Mouse (Mus musculus): ENCODE results near the gene Atp13a3.
A peak's percentile ranks its signal among the peaks of the same experiment; 100 is the strongest.

Gene Atp13a3

DNA sequence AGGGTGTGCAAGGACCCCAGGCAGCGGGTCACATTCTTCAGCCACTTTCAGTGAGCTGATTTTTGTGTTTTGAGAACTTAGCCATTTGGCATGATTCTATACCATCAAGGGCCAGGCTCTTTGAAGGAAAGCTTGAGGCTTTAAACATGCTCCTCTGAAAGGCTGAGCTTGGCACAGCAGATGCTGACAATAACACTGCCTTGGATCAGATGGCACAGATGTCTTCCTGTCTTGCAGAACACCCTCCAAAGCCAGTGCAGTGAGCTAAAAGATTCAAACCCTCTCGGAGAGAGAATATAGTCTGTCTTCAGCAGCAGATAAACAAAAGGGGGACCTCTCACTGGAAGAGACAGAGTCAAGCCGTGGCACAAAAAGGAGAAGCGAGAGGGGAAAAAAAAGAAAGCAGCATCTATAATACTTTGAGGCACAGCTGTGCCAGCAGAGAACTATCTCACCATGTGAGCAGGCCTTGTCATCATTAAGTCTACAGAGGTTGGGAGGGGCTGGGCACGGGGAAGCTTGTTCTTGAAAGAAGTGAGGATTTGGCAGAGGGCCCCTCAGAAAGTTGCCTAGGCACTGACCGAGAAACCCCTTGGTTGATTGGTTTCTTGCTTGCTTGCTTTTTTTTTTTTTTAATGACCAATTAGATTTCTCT is 133.7 kb downstream of the Atp13a3 start:
- DNase-seq, result no peak

DNA sequence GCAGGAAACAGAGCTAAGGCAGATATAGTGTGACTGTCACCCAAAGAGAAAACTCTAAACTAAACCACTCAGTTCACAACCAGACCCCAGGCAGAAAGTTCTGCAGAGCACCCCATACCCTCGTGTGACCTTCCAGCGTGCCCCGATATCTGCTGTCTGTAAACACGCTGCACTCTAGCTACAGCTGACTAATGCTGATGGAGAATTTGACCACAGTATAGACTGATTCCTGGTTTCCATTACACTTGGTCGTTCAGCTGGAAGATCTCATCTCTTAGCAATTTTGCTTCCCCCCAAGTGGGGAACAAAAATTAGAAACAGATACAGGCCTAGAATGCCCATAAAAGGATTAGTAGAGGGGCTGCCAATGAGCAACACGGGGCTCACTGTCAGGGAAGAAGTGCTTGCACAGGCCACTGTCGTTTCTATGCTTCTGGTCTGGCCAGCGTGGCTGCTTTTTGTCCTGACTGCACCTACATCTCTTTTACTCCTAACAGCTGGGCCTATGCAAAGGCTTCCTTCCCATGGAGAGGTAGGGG is 134.5 kb downstream of the Atp13a3 start:
- no peak for DNase-seq

DNA sequence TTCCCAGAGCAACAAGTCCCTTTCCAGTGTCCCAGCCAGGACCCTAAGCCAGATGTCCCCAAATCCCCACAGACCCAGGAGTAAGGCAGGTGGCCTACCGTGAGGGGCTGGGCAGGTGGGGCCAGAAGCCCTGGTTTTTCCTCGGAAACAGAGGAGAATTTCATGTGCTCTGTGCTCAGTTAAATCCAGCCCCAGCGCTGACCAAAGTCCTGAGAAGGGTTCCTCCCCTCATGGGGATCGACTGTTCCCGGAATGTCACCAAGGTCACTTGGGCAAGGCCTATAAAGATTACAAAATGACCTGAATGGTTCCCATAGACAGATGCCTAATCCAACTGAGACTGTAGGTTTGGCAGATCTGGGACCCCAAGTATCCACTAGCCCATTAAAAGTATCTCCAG is 138.4 kb downstream of the Atp13a3 start, which contains the start of gene Cpn2:
Gene Cpn2, minus strand, starts transcription at position 141 of the 400 bp plus-strand sequence.
- no peak for DNase-seq

DNA sequence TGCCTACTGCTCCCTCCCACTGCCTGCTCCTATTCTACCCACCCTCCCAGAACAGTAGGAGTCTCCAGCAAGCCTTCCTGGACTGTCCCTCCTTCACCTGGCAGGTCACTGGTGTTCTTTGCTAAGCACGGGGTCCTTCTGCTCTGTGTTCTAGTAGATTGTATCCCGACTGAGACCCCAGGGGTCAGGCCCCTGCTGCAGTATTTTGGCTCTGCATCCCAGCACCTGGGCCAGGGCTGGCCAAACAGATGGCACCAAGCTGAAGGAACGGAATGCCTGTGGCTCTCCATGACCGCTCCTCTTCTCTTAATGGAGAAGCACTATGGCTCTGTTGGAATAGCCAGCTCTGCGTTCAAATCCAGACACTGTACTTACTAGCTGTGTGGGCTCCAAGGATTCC is 139.2 kb downstream of the Atp13a3 start:
- no peak for DNase-seq

DNA sequence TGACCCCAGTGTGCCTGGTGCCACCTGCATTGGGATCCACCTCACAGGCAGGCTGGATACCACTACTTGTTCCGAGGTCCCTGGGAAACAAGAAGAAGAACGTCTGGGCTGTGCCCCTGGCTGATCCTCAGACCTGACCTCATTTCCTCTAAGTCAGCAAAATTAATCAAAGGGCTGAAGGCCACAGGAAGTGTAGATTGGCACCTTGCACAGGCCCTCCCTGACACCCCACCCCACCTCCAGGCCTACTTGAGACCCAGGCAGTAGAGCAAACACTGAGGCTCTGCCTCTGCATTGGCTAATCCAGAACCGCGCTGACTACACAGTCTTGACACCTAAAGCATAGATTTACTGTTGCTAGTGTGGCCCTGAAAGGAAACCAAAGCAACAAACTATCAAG is 140.2 kb downstream of the Atp13a3 start:
- no peak for DNase-seq

DNA sequence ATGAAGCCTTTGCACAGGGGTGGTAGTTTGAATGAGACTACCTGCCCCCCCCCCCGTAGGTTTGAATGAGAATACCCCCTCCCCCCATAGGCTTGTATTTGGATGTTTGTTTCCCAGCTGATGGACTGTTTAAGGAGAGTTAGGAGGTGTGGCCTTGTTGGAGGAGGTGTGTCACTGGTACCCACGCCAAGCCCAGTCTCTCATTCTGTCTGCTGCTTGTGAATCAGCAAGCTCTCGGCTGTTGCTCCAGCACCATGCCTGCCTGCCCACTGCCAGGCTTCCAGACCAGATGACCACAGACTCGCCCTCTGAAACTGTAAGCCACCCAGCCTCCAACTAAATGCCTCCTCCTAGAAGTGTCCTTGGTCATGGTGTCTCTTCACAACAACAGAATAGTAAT is 142.6 kb downstream of the Atp13a3 start:
- no peak for DNase-seq

DNA sequence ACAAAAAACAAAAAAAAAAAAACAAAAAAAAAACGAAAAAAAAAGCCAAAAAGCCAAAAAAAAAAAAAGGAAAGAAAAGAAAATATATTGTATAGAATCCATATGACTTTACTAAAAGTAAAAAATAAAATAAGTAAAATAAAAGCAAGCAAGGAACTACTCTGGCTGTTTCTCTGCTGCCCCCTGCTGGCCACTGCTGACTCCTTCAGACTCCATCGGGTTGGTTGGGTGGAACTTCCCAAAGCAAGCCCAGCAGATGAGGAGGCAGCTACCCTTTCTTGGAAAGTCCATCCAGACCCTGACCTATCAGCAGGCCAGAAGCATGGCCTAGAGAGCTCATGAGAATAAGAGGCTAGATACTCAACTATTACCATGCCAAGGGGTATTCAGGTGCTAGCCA is 143.1 kb downstream of the Atp13a3 start:
- DNase-seq, result peak; percentile 36
